Mouse (Mus musculus) kidney, adult 11 months (tissue): Measurements from ENCODE around the gene Slc46a2.

Experiments
- DNase-seq: peaks from one replicate; pipeline ENCODE4 v3.0.0; 2022

The Slc46a2 gene

DNA sequence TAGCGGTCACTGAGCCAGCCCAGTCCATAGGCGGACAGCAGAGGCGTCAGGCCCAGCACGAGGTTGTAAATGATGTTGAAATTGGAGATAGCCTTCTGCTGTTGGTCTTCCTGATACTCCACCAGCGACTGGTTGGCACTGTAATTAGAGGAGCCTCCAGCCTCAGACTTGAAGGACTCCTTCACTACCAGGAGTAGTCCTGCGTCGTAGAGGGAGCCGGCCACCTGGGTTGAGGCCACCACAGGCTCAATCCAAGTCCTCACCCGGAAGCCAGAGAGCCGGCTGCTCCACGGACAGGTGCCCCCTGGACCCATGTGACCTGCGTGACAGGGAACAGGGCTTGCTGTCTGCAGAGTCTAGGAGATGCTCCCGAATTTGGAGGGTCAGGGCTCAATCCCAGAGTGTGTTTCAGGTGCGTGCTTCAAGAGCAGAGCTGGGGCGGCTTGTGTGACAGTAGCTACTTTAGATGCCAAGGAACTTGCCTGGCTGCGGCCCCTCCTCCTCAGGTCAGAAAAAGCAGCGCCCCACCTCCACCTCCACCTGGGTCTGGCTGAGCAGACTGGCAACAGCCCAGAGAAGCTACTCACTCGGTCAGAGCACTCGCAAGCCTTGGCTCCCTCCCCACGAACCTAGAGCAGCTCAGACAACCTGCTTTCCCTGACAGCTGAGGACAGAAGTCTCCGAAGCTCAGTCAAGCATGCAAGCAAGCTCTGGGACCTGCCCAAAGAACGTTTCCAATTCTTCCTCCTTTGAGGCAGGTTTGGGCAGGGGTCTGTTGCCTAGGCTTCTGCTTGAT, at the start of gene Slc46a2:
Gene Slc46a2, minus strand, starts transcription at position 449 of the 796 bp plus-strand sequence.
- DNase-seq = peak; percentile 69

- DNase-seq = no peak
These were observed 48.8 kb upstream of the Slc46a2 start, which contains the start of gene Mup6 for GRCm38 (mm10) chr4:59963405-59964344. Gene Mup6, plus strand, starts transcription at chr4:59964294.

- DNase-seq = no peak
These were observed 45.8 kb upstream of the Slc46a2 start, which contains the start of gene Mup4 for GRCm38 (mm10) chr4:59960610-59961009. Gene Mup4, minus strand, starts transcription at chr4:59960710.

- DNase-seq = no peak
These were observed 22.7 kb upstream of the Slc46a2 start for GRCm38 (mm10) chr4:59937543-59937942.

DNA sequence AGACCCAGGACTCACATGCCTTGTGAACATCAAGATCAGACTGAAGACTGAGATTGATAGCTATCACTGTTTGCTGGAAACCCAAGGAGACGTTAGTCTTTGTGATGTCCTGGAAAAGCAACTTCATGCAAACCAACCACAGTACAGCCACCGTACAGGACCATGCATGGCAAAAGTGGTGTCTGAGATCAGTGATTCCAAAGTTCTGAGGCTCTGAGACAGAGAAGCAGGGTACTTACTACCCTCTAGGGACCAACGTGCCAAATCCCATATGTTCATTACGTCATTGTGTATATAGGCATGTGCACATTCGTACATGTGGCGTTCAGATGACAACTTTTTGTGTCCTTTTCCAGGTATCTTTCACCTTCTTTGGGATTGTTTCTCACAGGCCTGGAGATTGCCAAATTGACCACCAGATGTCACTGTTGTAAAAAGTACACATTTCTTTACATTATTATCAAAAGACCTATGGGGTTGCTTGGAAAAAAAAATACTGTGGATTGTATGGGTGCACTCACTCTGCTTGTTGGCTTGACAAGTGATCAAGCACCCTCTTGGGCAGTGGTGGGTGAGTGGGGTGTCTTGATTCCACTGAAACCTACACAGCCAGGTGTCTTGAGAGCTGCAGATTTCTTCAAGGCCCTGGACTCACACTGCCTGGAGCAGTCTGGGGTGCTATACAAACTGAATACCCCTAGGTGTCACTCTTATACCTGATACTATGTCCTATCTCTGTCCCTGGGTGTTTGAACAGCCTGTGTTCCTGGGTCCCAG, 17.8 kb upstream of the Slc46a2 start:
- DNase-seq = peak; percentile 29

- DNase-seq = peak; percentile 68
These were observed 13.5 kb upstream of the Slc46a2 start for GRCm38 (mm10) chr4:59928347-59928746.

- DNase-seq = no peak
These were observed 12.8 kb upstream of the Slc46a2 start for GRCm38 (mm10) chr4:59927666-59928065.

DNA sequence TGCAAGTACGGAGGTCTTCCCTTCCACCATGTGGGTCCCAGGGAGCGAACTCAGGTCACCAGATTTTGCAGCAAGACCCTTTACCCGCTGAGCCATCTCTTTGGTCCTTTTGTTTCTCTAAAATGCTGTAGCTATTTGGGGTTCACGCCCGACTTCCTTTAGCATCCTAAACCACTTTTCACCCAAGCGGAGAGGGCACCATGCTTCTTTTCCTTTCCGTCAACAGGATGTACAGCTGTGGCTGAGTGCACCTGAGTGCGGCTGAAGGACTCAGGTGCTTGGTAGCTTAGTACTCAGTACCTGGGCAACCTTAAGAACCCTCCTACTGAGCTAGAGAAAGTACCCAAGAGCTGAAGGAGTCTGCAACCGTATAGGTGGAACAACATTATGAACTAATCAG, 10.2 kb upstream of the Slc46a2 start:
- DNase-seq = no peak

DNA sequence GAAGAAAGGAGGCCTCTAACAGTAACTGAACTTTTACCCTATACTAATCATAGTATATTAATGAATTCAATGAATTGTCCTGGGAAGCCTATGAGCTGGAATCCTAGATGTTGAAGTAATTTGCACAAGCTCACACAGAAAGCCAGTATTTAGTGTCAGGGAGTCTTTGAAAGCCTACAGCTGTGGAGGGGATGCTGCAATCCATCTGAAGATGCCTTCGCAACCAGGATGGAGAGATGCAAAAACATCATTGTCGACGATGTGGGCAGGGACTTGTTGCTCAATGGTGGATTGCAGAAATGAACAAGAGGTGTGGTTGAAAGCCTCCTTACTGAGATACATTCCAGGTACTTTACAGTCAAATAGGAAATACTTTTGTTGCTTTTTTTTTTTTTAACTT, 3.1 kb upstream of the Slc46a2 start:
- no peak for DNase-seq

DNA sequence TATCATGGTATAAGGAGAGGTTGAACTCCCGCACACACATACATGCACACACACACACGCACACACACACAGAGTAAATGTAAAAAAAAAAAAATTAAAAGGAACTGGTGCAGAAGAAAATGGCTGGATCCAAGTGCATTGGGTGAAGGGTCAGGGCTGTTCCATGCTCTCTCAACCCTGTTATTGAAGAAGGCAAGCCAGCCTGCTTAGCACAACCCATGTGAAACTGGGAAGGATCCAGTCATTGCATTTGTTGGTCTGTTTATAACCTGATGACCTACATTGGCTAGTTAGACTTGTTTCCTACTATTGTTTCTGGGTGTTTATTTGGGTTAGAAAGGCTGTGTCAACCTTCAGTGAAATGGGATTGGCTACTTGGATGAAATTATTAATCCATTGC, 6.1 kb downstream of the Slc46a2 start:
- no peak for DNase-seq

GRCm38 (mm10) chr4:59907657-59908230, 7.1 kb downstream of the Slc46a2 start:
- peak; percentile 31 for DNase-seq

- DNase-seq = peak; percentile 31
These were observed 7.8 kb downstream of the Slc46a2 start for GRCm38 (mm10) chr4:59907092-59907491.

DNA sequence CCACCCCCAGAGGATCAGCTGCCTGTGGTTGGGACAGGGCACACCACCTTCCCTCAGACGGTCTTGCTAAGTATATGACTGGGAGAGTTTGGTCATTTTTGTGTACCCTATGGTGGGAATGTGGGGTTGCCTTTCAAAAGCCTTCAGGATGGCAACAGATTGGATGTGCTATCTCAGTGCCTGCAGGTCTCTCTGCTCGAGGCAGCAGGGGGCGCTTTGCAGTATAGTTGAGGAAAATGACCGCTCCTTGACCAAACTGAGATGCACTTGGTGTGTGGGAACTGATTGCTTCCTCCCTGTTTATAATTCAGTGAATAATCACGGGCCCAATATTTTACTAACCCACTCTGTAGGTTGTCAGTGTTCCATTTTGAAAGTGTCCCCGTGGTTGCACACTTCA, 12.3 kb downstream of the Slc46a2 start:
- DNase-seq = no peak

DNA sequence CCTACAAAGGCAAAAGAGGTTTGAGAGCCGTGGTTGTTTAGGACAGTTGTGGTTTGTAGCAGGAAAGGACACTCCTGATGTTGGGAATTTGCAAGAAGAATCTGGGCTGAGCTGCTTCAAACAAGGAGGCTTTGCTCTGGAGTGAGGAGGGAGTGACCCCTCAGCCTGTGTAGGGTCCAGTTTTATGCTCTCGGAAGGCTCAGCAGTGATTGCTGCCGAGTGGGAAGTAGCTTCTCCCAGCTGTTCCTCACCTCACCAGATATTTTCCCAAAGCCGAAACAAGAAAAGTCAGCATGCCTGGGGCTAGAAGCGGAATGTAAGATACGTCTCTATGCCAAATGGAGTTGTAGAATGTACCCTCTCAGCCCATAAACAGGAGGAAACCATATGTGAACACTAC, 13.0 kb downstream of the Slc46a2 start:
- DNase-seq = no peak

GRCm38 (mm10) chr4:59898521-59898919, 16.3 kb downstream of the Slc46a2 start:
- no peak for DNase-seq

DNA sequence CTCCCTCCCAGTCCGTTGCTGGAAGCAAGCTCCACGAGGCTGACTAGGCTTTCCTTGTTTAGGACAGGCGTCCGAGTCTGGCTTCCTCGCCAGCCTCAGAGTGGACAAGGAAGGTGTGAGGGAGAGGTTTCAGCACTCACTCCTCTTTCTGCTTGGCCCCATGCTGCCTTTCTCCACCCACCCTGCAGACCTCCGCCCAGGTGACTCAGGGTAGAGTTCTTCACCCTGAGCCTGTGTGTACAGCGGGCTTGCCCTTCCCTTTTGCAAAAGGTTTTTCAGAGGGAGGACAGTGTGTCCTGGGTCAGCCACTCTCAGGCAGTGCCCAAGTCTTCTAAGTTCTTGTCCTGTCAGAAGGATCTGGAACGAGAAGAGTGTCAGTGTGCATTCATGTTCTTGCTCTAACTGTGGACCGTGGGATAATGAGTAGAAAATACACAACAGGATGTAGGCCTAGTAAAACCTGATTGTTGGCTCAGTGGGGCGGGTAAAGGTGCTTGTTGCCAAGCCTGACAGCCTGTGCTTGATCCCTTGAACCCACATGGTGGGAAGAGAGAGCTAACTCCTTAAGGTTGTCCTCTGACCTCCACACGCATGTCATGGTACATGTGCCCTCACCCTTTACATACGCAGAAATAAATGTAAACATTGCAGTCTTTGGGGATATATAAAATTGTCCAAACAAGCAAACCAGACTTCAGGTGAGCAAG, 16.9 kb downstream of the Slc46a2 start:
- DNase-seq = no peak

DNA sequence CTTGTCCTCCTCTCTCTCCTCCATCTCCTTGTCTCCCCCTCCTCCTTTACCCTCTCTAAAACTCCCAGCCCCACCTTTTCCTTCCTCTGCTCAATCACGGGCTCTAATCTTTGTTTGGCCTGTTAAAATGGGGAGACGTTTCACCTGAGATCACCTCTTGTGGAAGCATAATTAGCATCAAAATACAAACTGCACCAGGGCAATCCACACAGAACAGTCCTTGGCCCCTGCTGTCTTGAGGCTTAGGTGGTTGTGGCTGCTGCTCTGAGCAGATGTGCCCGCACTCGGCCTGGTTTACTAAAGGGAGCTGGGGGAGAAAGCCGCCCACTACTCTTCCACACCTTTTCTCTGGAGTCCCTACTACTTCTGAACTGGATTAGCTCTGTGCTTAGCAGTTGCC, 18.9 kb downstream of the Slc46a2 start:
- no peak for DNase-seq

GRCm38 (mm10) chr4:59894977-59895575, 19.8 kb downstream of the Slc46a2 start:
- DNase-seq = no peak

DNA sequence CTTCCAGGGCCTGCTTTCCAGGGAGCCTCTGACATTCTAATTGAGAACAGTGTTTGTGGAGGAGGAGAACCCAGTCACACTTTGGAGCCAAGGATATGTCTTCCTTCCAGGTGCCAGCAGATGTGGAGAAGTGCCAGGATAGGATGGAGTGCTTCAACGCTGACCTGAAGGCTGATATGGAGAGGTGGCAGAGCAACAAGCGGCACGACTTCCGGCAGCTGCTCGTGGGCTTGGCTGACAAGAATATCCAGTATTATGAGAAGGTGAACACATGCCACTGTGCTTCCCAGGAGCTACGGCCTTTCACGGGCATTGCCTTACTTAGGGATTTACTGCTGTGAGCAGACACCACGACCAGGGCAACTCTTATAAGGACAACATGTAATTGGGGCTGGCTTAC, 20.4 kb downstream of the Slc46a2 start:
- DNase-seq = no peak

DNA sequence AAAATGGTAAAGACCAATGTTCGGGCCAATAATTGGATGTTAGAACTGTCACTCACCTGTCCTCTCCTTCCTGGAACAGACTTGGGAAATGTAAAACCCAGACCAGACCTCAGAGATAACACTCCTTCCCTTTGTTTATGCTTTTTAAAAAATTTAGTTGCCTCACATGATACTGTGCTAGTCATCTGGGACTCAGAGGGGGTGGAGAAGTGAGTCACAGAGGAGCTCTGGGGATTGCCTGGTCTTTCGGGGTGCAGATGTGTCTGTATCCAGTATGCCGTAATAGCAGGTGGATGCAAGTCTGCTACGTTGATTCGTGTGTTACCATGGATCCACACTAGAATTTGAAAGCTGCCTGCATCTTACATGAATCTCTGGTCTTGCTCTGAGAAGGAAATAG, 22.1 kb downstream of the Slc46a2 start:
- no peak for DNase-seq

DNA sequence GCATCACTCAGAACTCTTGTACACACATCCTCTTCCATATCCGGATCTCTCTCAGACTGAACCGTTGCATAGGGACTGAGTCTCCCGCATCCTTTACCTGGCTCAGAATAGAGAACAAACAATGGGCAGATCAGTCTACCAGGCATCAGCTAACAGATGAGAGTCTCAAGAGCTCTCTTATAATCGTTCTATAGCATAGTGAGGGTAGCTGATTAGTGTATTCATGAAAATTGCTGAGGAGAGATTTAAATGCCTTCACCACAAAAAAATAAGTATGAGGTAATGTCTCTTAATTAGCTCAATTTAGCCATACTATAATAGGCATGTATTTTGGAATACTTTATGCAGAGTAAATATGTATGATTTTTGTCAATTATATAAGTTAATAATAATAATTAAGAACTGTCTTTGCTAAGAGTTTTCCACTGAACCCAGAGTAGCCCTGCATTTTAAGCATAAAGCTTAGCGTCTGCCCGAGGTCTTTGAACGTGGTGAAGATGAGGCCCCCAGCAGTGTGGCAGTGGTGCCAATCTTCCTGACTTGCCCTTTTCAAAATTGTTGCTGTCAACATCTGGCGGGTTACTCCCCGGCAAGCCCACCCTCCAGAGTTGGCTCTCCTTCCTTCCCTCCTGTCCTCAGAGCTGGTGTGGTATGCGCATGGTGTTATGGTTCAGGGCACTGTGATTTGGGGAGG, 23.0 kb downstream of the Slc46a2 start:
- DNase-seq = no peak
